Mouse (Mus musculus): ENCODE measurements at regions not wholly inside any gene's neighbourhood (a gene's known extent, or its start where the extent isn't known, plus 50 kb on each side); places are given as distances from the start of the nearest gene placed in this dataset.

GRCm38 (mm10) chr8:128103380-128103779 lies 255.0 kb upstream of the Nrp1 start:
- DNase-seq (ENCODE audit: low spot score) (no peak), ATAC-seq (ENCODE audit: low FRiP score) (no peak)
- no peaks in the 10 kb centered on the region for H3K27me3 ChIP-seq (ENCODE audit: control insufficient read depth, insufficient read depth, low read length)
- no peak overlapping the region for H3K27ac ChIP-seq
- no peaks in the 10 kb centered on the region for H3K4me1 ChIP-seq (replicated peaks; ENCODE audit: control insufficient read depth, insufficient read depth, low read length)
- H3K4me2 ChIP-seq (replicated peaks), result no peak overlapping the region
- no peak overlapping the region for H3K4me3 ChIP-seq (replicated peaks; ENCODE audit: low read length)
- H3K36me3 ChIP-seq (replicated peaks; ENCODE audit: control insufficient read depth, insufficient read depth), result no peaks in the 10 kb centered on the region
- WGBS, result 93% methylated on average over 1 of the region's 1 CpGs
- H3K9me3 ChIP-seq (ENCODE audit: control insufficient read depth, low read length), result no peaks in the 10 kb centered on the region
- H3K9ac ChIP-seq, result no peak overlapping the region

DNA sequence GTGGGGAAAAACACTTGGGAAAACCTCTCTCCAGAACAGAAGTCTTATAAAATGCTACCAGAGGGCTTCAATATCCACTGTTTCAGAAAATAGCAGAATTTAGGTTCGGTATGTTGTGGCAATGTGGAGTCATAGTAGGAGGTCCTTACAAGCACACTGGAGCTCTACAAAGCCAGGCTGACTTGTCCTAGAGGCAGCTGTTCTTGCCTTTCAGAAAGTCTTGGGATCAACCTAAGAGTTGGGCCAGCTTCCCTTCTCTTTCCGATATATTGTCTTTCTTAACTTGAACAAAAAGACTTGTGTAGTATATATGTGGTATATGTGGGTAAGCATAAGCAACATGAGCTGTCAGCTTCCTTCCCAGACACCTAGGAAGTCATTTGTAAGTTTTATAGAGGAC lies 251.8 kb upstream of the Nrp1 start:
- DNase-seq (ENCODE audit: low spot score) (no peak), ATAC-seq (ENCODE audit: low FRiP score) (no peak)
- no peak overlapping the region for H3K4me3 ChIP-seq (replicated peaks; ENCODE audit: low read length)
- 95% methylated on average over 2 of the region's 2 CpGs for WGBS
- no peak overlapping the region for H3K27ac ChIP-seq
- H3K4me2 ChIP-seq (replicated peaks), result no peak overlapping the region
- no peaks in the 10 kb centered on the region for H3K36me3 ChIP-seq (replicated peaks; ENCODE audit: control insufficient read depth, insufficient read depth)
- H3K9me3 ChIP-seq (ENCODE audit: control insufficient read depth, low read length), result no peaks in the 10 kb centered on the region
- H3K9ac ChIP-seq, result no peak overlapping the region
- no peaks in the 10 kb centered on the region for H3K27me3 ChIP-seq (ENCODE audit: control insufficient read depth, insufficient read depth, low read length)
- no peaks in the 10 kb centered on the region for H3K4me1 ChIP-seq (replicated peaks; ENCODE audit: control insufficient read depth, insufficient read depth, low read length)

DNA sequence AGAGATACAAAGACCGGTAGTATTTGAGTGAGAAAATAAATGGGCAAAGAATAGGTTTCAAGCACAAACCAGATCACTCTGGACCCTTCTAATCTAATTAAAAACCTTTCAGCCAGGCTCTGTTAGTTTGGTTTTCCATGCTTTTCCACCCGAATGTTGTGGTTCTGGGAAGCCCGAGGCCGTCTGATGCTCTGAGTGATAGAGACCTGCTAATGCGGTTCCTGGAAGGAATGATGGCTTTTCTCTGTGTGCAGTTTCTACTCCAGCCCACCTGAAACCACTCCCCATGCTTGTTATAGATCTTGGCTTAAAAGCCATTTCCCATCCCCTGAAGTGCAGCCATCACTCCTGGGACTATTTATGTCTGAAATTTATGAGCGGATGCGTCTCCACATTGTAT lies 251.4 kb upstream of the Nrp1 start:
- Histone ChIP-seq H3K4me2 (replicated peaks) (no peak overlapping the region), H3K36me3 (replicated peaks; ENCODE audit: control insufficient read depth, insufficient read depth) (no peaks in the 10 kb centered on the region), H3K9me3 (ENCODE audit: control insufficient read depth, low read length) (no peaks in the 10 kb centered on the region), H3K4me1 (replicated peaks; ENCODE audit: control insufficient read depth, insufficient read depth, low read length) (no peaks in the 10 kb centered on the region), H3K27me3 (ENCODE audit: control insufficient read depth, insufficient read depth, low read length) (no peaks in the 10 kb centered on the region), H3K27ac (no peak overlapping the region), H3K4me3 (replicated peaks; ENCODE audit: low read length) (no peak overlapping the region), H3K9ac (no peak overlapping the region)
- ATAC-seq (ENCODE audit: low FRiP score) (no peak), DNase-seq (ENCODE audit: low spot score) (no peak)
- 80% methylated on average over 7 of the region's 7 CpGs for WGBS

DNA sequence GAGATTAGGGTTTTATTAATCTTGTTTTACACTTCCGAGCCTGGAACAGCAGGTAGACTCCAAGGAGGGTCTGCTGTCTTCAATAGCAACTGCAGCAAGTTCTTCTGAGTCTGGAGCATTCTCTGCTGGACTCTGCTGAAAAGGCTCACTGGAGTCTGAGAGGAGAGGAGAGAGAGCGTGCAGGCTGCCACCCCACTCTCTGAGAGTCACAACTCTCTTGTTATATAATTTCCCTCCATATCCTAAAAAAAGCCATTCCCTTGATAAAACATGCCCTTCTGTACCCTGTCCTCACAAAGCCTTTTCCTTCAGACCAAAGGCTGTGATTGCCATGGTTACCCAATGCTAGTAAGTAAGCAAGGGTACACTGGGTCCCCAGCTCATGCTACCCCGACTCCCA lies 249.4 kb upstream of the Nrp1 start:
- DNase-seq (ENCODE audit: low spot score) (no peak), ATAC-seq (ENCODE audit: low FRiP score) (no peak)
- no peaks in the 10 kb centered on the region for H3K27me3 ChIP-seq (ENCODE audit: control insufficient read depth, insufficient read depth, low read length)
- no peaks in the 10 kb centered on the region for H3K4me1 ChIP-seq (replicated peaks; ENCODE audit: control insufficient read depth, insufficient read depth, low read length)
- no peaks in the 10 kb centered on the region for H3K9me3 ChIP-seq (ENCODE audit: control insufficient read depth, low read length)
- no peak overlapping the region for H3K4me3 ChIP-seq (replicated peaks; ENCODE audit: low read length)
- H3K9ac ChIP-seq, result no peak overlapping the region
- H3K4me2 ChIP-seq (replicated peaks), result no peak overlapping the region
- WGBS, result 90% methylated on average over 3 of the region's 3 CpGs
- no peak overlapping the region for H3K27ac ChIP-seq
- H3K36me3 ChIP-seq (replicated peaks; ENCODE audit: control insufficient read depth, insufficient read depth), result no peaks in the 10 kb centered on the region

GRCm38 (mm10) chr8:128111132-128111531 lies 247.3 kb upstream of the Nrp1 start:
- 89% methylated on average over 3 of the region's 3 CpGs for WGBS
- Histone ChIP-seq H3K27ac (no peak overlapping the region), H3K27me3 (ENCODE audit: control insufficient read depth, insufficient read depth, low read length) (no peaks in the 10 kb centered on the region), H3K36me3 (replicated peaks; ENCODE audit: control insufficient read depth, insufficient read depth) (no peaks in the 10 kb centered on the region), H3K9ac (no peak overlapping the region), H3K9me3 (ENCODE audit: control insufficient read depth, low read length) (no peaks in the 10 kb centered on the region), H3K4me3 (replicated peaks; ENCODE audit: low read length) (no peak overlapping the region), H3K4me1 (replicated peaks; ENCODE audit: control insufficient read depth, insufficient read depth, low read length) (no peaks in the 10 kb centered on the region), H3K4me2 (replicated peaks) (no peak overlapping the region)
- DNase-seq (ENCODE audit: low spot score) (no peak), ATAC-seq (ENCODE audit: low FRiP score) (no peak)

DNA sequence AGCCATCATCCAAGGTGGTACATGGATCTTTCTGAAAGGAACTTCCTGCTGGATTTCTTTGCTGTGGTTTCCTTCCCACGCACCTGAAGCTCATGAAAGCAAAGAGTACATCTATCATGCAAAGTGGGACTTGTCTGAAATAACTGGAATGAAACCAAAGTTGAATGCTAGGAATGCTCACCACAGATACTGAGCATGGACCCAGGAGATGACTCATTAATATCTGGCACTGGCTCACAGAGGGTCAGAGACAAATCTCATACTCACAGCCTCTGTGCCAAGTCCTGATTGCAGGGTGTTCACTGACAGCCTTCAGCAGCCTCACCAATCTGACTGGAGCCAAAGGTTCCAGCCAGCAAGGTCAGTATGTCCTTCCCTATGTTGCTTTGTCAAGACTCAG lies 245.3 kb upstream of the Nrp1 start:
- H3K27ac ChIP-seq, result no peak overlapping the region
- WGBS, result 83% methylated on average over 1 of the region's 1 CpGs
- H3K36me3 ChIP-seq (replicated peaks; ENCODE audit: control insufficient read depth, insufficient read depth), result no peaks in the 10 kb centered on the region

DNA sequence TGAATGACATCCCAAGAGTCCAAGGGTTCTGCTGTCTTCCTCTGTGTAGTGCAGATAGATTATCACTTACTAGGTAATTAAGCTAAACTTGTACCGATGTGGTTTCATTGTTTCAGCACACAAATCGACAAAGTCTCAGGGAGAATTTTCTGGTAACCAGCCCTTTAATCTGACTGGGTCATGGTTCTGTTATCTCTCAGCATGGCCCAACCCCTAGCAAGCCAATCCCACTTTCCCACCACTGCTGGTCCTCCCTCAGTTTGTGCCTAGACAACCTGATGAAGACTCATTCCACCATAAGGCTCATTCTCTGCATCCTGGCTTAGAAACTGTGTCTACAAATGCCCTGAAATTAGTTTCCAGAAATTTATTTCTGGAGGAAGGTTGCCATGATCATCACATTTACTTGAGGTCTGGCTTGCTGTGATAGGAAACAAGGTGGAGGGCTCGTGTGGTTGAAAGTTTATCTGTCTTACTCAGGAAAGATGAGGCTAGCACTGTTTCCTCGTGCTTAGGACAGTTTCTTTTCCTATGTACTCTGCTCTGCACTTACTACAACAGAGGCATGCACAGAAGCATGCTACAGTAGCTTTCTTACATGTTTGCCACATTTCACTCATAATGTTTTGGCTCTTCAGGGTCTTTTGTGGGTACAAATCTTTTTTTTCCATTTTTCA lies 217.0 kb upstream of the Nrp1 start:
- WGBS, result 85% methylated on average over 4 of the region's 4 CpGs

More for the DNA sequence above, 245.3 kb upstream of the Nrp1 start:
- H3K9ac ChIP-seq, result no peak overlapping the region
- H3K27me3 ChIP-seq (ENCODE audit: control insufficient read depth, insufficient read depth, low read length), result no peaks in the 10 kb centered on the region
- no peak overlapping the region for H3K4me3 ChIP-seq (replicated peaks; ENCODE audit: low read length)
- no peak for DNase-seq (ENCODE audit: low spot score)
- H3K9me3 ChIP-seq (ENCODE audit: control insufficient read depth, low read length), result no peaks in the 10 kb centered on the region
- H3K4me2 ChIP-seq (replicated peaks), result no peak overlapping the region
- no peak for ATAC-seq (ENCODE audit: low FRiP score)
- H3K4me1 ChIP-seq (replicated peaks; ENCODE audit: control insufficient read depth, insufficient read depth, low read length), result no peaks in the 10 kb centered on the region

GRCm38 (mm10) chr8:128148351-128148942 lies 210.0 kb upstream of the Nrp1 start:
- H3K9ac ChIP-seq, result no peak overlapping the region
- no peaks in the 10 kb centered on the region for H3K36me3 ChIP-seq (replicated peaks; ENCODE audit: control insufficient read depth, insufficient read depth)
- WGBS, result 87% methylated on average over 3 of the region's 3 CpGs
- no peaks in the 10 kb centered on the region for H3K27me3 ChIP-seq (ENCODE audit: control insufficient read depth, insufficient read depth, low read length)
- no peaks in the 10 kb centered on the region for H3K4me1 ChIP-seq (replicated peaks; ENCODE audit: control insufficient read depth, insufficient read depth, low read length)
- H3K4me3 ChIP-seq (replicated peaks; ENCODE audit: low read length), result no peak overlapping the region
- H3K27ac ChIP-seq, result no peak overlapping the region
- H3K9me3 ChIP-seq (ENCODE audit: control insufficient read depth, low read length), result no peaks in the 10 kb centered on the region
- no peak for DNase-seq (ENCODE audit: low spot score)
- no peak overlapping the region for H3K4me2 ChIP-seq (replicated peaks)
- ATAC-seq (ENCODE audit: low FRiP score), result no peak

More for the DNA sequence above, 217.0 kb upstream of the Nrp1 start:
- Histone ChIP-seq H3K4me3 (replicated peaks; ENCODE audit: low read length) (no peak overlapping the region), H3K9me3 (ENCODE audit: control insufficient read depth, low read length) (peaks cover 5% of the 10 kb centered on the region; the same call in 1 of the 2 replicates), H3K4me2 (replicated peaks) (no peak overlapping the region), H3K9ac (no peak overlapping the region), H3K4me1 (replicated peaks; ENCODE audit: control insufficient read depth, insufficient read depth, low read length) (no peaks in the 10 kb centered on the region), H3K27ac (no peak overlapping the region), H3K27me3 (ENCODE audit: control insufficient read depth, insufficient read depth, low read length) (no peaks in the 10 kb centered on the region), H3K36me3 (replicated peaks; ENCODE audit: control insufficient read depth, insufficient read depth) (no peaks in the 10 kb centered on the region)
- DNase-seq (ENCODE audit: low spot score) (no peak), ATAC-seq (ENCODE audit: low FRiP score) (no peak)

- Histone ChIP-seq H3K4me1 (replicated peaks; ENCODE audit: control insufficient read depth, insufficient read depth, low read length) (0 out of 2 replicates have a peak, but pooled peaks cover 3% of the 10 kb centered on the region), H3K27me3 (ENCODE audit: control insufficient read depth, insufficient read depth, low read length) (no peaks in the 10 kb centered on the region), H3K9me3 (ENCODE audit: control insufficient read depth, low read length) (no peaks in the 10 kb centered on the region), H3K9ac (no peak overlapping the region), H3K27ac (no peak overlapping the region), H3K4me2 (replicated peaks) (no peak overlapping the region), H3K36me3 (replicated peaks; ENCODE audit: control insufficient read depth, insufficient read depth) (no peaks in the 10 kb centered on the region), H3K4me3 (replicated peaks; ENCODE audit: low read length) (no peak overlapping the region)
- DNase-seq (ENCODE audit: low spot score) (no peak), ATAC-seq (ENCODE audit: low FRiP score) (no peak)
Measured at GRCm38 (mm10) chr8:128155604-128156003, 202.8 kb upstream of the Nrp1 start.

Data from hindbrain, embryonic 14.5 days (tissue).